Mouse (Mus musculus): ENCODE measurements around the gene Fam206a.

GRCm38 (mm10) chr4:56820017-56820550 is 17.9 kb downstream of the Fam206a start:
- TF ChIP-seq CTCF (IDR thresholded peaks at IDR 0.05; ENCODE audit: extremely low read depth, insufficient read depth, low read length), result no peak
- TF ChIP-seq POLR2A (IDR thresholded peaks at IDR 0.05; ENCODE audit: extremely low read depth, insufficient read depth, low read length), result no peak
